Mouse (Mus musculus) heart, embryonic 13.5 days (tissue): ENCODE data around the gene 2310034C09Rik. TPM values are rescaled to one million over a fixed set of nuclear protein-coding genes. Genes with fewer than 3 reads are reported as not detected.
"Not testable (repeated sequence)": the region's sequence is repeated elsewhere in the genome, so short reads cannot be mapped to it uniquely, and the experiment has no call there.

ENCODE experiments used
- ATAC-seq: fragments of 200-750 bp; cut with Nextera tagmentation; 2 replicates; pipeline ENCODE4 v1.8.0; 2017; ENCODE audit warnings: moderate TSS enrichment; ENCODE audit not compliant: insufficient number of reproducible peaks, low FRiP score, low TSS enrichment; ENCODE audit errors: extremely low read depth
- H3K27ac ChIP-seq: fragments of 300-500 bp; sonication (generic); replicated peaks from 2 replicates; pipeline ENCODE4 v1.5.1; 2015; ENCODE audit warnings: moderate library complexity, mild to moderate bottlenecking, inconsistent platforms
- H3K27me3 ChIP-seq: fragments of 300-500 bp; sonication (generic); replicated peaks from 2 replicates; pipeline ENCODE4 v1.6.1; 2015; ENCODE audit warnings: mild to moderate bottlenecking, inconsistent platforms
- H3K36me3 ChIP-seq: fragments of 300-500 bp; sonication (generic); 2 replicates; pipeline ENCODE4 v1.6.1; 2015; ENCODE audit warnings: mild to moderate bottlenecking, inconsistent platforms
- H3K4me1 ChIP-seq: fragments of 300-500 bp; sonication (generic); 2 replicates; pipeline ENCODE4 v1.6.1; 2015; ENCODE audit warnings: inconsistent platforms
- H3K4me2 ChIP-seq: fragments of 300-500 bp; sonication (generic); 2 replicates; pipeline ENCODE4 v1.6.1; 2015; ENCODE audit warnings: inconsistent platforms, mild to moderate bottlenecking, moderate library complexity
- H3K4me3 ChIP-seq: fragments of 300-500 bp; sonication (generic); 2 replicates; pipeline ENCODE4 v1.5.1; 2015; ENCODE audit warnings: moderate library complexity, mild to moderate bottlenecking, inconsistent platforms
- H3K9ac ChIP-seq: fragments of 300-500 bp; sonication (generic); 2 replicates; pipeline ENCODE4 v1.6.1; 2015; ENCODE audit warnings: inconsistent platforms, mild to moderate bottlenecking, moderate library complexity
- H3K9me3 ChIP-seq: fragments of 300-500 bp; sonication (generic); 2 replicates; pipeline ENCODE4 v1.6.1; 2016; ENCODE audit warnings: inconsistent platforms
- WGBS: fragments of 180-500 bp; shearing (Covaris S2); methylation state at CpG from one replicate; pipeline ENCODE4 v1.1.7; 2015; ENCODE audit warnings: mixed read lengths; 5-methylcytosine and 5-hydroxymethylcytosine counted together
- polyA plus RNA-seq: library from polyadenylated mRNA; unstranded; fragments of >200 nt; fragmentation: Nextera tagmentation; extraction: Ambion mirVana; gene quantifications from 2 replicates; pipeline ENCODE4 v1.2.1, GENCODE M21; 2015

The 2310034C09Rik gene
- polyA plus RNA-seq, result not detected in 2 replicates

DNA sequence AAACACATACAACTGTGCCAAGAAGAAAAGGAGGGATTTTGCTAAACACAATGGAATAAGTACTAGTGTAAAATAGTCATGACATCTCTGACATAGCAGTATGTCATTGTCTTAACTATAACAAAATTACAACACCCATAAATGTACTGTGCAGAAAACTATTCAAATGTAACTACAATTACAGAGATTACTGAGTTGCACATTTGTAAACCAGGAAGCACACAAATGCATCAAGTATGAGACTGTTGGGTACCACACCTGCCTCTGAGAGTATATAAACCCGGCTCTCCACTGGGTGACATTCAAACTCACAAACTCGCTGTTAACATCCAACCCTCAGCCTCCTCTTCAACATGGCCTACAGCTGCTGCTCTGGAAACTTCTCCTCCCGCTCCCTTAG, at the start of gene 2310034C09Rik:
Gene 2310034C09Rik, plus strand, starts transcription at position 301 of the 400 bp plus-strand sequence.
- 80% methylated on average over 3 of the region's 3 CpGs for WGBS

DNA sequence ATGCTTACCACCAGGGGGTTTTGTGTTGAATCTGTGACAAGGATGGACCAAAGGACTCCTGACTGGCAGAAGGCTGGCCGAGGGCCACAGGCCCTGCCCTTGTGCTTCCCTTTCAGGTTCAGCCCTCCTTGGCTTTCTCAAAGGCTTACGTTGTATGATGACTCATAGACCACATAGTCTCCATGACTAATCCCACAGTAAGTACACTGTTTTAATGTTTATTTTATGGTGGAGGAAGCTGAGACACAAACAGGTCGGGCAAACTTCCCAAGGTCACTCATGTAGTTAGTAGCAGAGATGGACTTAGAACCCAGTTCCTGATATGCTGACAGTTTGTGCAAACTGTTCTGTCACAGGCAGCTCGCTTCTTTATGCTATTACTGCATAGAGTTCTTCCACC, 47.9 kb upstream of the 2310034C09Rik start:
- no peaks in the 10 kb centered on the region for H3K27me3 ChIP-seq
- no peak for ATAC-seq
- H3K27ac ChIP-seq, result no peak overlapping the region
- WGBS, result 66% methylated on average over 4 of the region's 4 CpGs
- H3K4me3 ChIP-seq, result no peak overlapping the region
- H3K4me2 ChIP-seq, result no peak overlapping the region
- no peak overlapping the region for H3K9ac ChIP-seq
- H3K36me3 ChIP-seq, result no peaks in the 10 kb centered on the region
- H3K4me1 ChIP-seq, result no peaks in the 10 kb centered on the region
- H3K9me3 ChIP-seq, result no peaks in the 10 kb centered on the region

More for the DNA sequence above, at the start of gene 2310034C09Rik:
- not testable (repeated sequence) for H3K4me3 ChIP-seq, H3K27ac ChIP-seq, H3K9me3 ChIP-seq, H3K36me3 ChIP-seq, H3K4me1 ChIP-seq, H3K4me2 ChIP-seq, H3K27me3 ChIP-seq, ATAC-seq, H3K9ac ChIP-seq

DNA sequence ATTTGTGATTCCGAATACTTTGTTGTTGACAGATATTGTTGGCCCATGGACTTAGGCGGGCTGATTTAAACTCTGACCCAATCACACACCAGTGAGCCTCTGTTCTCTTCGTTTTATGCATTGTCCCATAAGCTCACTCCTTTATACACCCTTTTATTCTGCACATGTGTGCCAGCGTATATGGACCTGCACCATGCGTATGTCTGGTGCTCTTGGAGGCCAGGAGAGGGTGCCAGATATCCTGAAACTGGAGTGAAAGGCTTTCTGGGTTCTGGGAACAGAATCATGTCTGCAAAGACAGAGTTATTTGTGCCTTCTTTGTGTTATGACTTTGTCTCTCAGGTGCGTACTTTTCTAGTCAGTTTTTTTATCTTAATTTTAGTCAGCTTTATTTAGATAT, 47.4 kb upstream of the 2310034C09Rik start:
- Histone ChIP-seq H3K4me2 (no peak overlapping the region), H3K27ac (no peak overlapping the region), H3K4me1 (no peaks in the 10 kb centered on the region), H3K36me3 (no peaks in the 10 kb centered on the region), H3K4me3 (no peak overlapping the region), H3K9ac (no peak overlapping the region), H3K27me3 (no peaks in the 10 kb centered on the region), H3K9me3 (no peaks in the 10 kb centered on the region)
- WGBS, result 78% methylated on average over 6 of the region's 6 CpGs
- no peak for ATAC-seq

DNA sequence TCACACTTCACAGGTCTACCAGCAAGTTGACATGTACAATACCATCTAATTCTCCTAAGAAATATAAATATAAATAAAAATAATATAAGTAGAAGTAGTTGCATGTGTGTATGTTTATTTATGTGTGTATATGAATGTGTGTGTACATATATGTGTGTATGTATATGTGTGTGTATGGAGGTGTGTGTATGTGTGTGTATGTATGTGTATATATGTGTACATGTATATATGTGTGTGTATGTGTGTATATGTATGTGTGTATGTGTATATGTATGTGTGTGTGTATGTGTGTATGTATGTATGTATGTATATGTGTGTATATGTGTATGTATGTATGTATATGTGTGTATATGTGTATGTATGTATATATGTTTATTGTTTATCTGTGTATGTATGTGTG, 42.1 kb upstream of the 2310034C09Rik start:
- H3K4me1 ChIP-seq, result no peaks in the 10 kb centered on the region
- no peaks in the 10 kb centered on the region for H3K9me3 ChIP-seq
- no peaks in the 10 kb centered on the region for H3K36me3 ChIP-seq
- no peak overlapping the region for H3K27ac ChIP-seq
- ATAC-seq, result no peak
- no peak overlapping the region for H3K4me3 ChIP-seq
- no peak overlapping the region for H3K4me2 ChIP-seq
- no peak overlapping the region for H3K9ac ChIP-seq
- H3K27me3 ChIP-seq, result no peaks in the 10 kb centered on the region

DNA sequence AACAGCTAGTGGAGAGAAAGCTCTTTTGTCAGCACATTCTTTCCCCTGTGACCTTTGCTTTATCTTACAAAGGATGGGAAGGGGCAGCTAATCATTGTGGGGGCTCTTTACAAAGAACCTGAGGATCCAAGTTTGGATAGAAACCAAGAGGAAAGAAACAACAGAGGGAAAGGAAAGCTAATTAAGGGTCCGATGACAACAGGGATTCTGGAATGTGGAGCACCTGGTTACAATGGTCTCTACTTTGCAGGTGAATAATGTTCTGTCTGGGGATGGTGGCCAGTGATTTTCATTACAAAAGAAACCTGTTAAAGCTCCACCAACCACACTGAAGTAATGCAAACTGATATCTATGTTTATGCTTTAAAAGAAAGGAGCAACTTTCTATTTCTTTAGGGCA, 38.6 kb upstream of the 2310034C09Rik start:
- no peak overlapping the region for H3K27ac ChIP-seq
- no peaks in the 10 kb centered on the region for H3K27me3 ChIP-seq
- no peak overlapping the region for H3K4me2 ChIP-seq
- ATAC-seq, result no peak
- H3K4me3 ChIP-seq, result no peak overlapping the region
- no peak overlapping the region for H3K9ac ChIP-seq
- H3K4me1 ChIP-seq, result no peaks in the 10 kb centered on the region
- 56% methylated on average over 1 of the region's 1 CpGs for WGBS
- H3K36me3 ChIP-seq, result no peaks in the 10 kb centered on the region
- no peaks in the 10 kb centered on the region for H3K9me3 ChIP-seq

DNA sequence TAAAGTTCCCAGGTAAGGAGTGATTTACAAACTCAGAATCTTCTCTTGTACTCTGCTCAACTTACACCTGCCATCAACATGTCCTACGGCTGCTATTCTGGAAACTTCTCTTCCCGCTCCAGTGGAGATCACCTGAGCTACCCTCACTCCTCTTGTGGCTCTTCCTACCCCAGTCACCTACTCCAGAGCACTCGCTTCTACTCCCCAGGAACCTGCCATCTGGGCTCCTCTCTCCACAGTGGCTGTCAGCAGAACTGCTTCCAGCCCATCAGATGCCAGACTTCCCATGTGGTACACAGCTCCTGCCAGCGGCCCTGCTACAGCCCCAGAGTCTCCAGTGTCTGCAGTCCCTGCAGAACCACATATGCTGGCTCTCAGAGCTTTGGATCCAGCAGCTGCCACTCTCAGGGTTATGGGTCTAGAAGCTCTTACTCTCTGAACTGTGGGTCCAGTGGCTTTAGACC, 29.8 kb upstream of the 2310034C09Rik start, which contains the start of gene Krtap13-1:
Gene Krtap13-1, plus strand, starts transcription at position 51 of the 464 bp plus-strand sequence.
- no peak within 1 kb of the TSS for H3K27ac ChIP-seq

DNA sequence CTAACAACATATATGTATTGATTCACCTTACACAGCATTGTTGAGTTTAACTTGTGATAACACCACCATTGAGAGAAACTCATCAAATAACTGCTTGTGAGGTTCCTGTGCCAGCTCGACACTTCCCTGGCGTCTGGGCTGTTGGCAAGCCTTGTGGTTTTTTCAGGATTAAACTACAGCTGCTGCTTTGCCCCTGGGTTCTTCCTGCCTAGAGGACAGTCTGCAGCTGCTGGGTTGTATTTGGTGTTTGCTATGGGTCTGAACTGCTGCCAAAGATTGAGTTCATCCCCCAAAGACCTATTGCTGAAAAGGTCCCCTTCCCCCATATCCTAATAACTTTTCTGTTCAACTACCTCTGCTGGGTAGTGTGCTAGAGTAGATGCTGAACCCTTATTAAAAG, 23.3 kb upstream of the 2310034C09Rik start:
- no peak overlapping the region for H3K4me2 ChIP-seq
- ATAC-seq, result no peak
- 50% methylated on average over 2 of the region's 2 CpGs for WGBS
- no peaks in the 10 kb centered on the region for H3K4me1 ChIP-seq
- no peaks in the 10 kb centered on the region for H3K9me3 ChIP-seq
- no peak overlapping the region for H3K27ac ChIP-seq
- no peaks in the 10 kb centered on the region for H3K36me3 ChIP-seq
- H3K27me3 ChIP-seq, result no peaks in the 10 kb centered on the region
- no peak overlapping the region for H3K4me3 ChIP-seq
- no peak overlapping the region for H3K9ac ChIP-seq

More for the DNA sequence above, 29.8 kb upstream of the 2310034C09Rik start, which contains the start of gene Krtap13-1:
- no peak for ATAC-seq
- no peaks in the 10 kb centered on the region for H3K9me3 ChIP-seq
- H3K27me3 ChIP-seq, result no peaks in the 10 kb centered on the region
- WGBS, result 62% methylated on average over 4 of the region's 4 CpGs
- no peaks in the 10 kb centered on the region for H3K36me3 ChIP-seq
- H3K4me3 ChIP-seq, result no peak within 1 kb of the TSS
- H3K4me1 ChIP-seq, result no peaks in the 10 kb centered on the region
- no peak within 1 kb of the TSS for H3K4me2 ChIP-seq
- H3K9ac ChIP-seq, result no peak within 1 kb of the TSS

DNA sequence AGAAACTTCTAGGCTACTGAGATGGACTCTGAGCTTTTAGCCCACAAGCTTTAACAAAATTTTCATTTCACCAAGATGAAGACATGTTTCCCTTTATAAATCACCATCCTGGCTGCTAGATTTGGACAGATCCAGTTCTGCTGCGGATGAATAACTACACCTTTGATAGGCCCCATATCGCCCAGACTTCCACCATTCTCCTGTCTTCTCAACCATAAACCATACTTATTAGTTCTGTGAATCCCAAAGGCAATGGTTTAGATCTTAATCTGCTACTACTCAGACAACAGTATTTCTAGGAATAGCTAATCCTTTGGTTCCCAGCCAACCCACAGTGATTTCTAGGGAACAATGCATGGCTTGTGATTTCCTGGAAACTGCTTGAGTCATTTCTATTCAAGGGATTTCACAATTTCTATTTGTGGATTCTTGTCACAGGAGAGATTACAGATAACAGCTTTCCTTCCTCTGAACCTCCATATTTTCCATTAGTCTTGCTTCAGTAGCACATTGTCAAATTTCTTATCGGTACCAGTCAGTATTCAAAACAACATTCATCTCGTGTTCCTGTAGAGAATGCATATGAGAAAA, 13.8 kb upstream of the 2310034C09Rik start:
- no peaks in the 10 kb centered on the region for H3K27me3 ChIP-seq
- no peak overlapping the region for H3K4me2 ChIP-seq
- H3K36me3 ChIP-seq, result no peaks in the 10 kb centered on the region
- no peaks in the 10 kb centered on the region for H3K9me3 ChIP-seq
- no peak overlapping the region for H3K27ac ChIP-seq
- no peak overlapping the region for H3K9ac ChIP-seq
- WGBS, result 57% methylated on average over 4 of the region's 4 CpGs
- no peaks in the 10 kb centered on the region for H3K4me1 ChIP-seq
- no peak for ATAC-seq
- no peak overlapping the region for H3K4me3 ChIP-seq

DNA sequence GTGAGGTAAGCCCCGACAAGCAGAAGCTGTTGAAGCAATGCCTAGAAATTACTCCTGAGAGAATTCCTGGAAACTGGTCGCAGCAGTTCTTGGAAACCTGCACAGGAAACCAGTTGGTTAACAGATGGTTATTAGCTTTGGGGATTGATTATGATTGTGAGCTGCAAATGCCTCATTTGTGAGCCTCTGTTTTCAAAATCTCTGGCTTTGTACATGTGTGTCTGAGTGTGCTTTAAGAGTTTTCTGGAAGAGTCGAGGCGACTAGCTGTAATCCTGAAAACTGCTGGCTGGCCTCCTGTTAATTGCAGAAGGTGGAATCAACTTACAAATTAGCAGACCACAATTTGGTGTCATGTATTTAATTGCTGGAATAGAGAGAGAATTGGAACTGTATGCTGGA, 10.7 kb upstream of the 2310034C09Rik start:
- no peaks in the 10 kb centered on the region for H3K4me1 ChIP-seq
- H3K9ac ChIP-seq, result no peak overlapping the region
- no peaks in the 10 kb centered on the region for H3K9me3 ChIP-seq
- H3K4me3 ChIP-seq, result no peak overlapping the region
- no peak overlapping the region for H3K27ac ChIP-seq
- whole genome bisulfite sequencing, result 69% methylated on average over 4 of the region's 4 CpGs
- H3K36me3 ChIP-seq, result no peaks in the 10 kb centered on the region
- no peak overlapping the region for H3K4me2 ChIP-seq
- no peaks in the 10 kb centered on the region for H3K27me3 ChIP-seq
- no peak for ATAC-seq

DNA sequence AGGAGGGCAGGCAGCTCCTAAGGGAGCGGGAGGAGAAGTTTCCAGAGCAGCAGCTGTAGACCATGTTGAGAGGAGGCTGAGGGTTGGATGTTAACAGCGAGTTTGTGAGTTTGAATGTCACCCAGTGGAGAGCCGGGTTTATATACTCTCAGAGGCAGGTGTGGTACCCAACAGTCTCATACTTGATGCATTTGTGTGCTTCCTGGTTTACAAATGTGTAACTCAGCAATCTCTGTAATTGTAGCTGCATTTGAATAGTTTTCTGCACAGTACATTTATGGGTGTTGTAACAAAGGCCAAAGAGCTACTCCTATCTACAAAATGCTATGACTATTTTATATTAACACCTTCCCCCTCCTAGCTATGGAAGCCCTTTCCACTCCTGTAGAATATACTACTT, 7.1 kb upstream of the 2310034C09Rik start, which contains the start of gene Krtap13:
Gene Krtap13, minus strand, starts transcription at position 101 of the 400 bp plus-strand sequence.
- ATAC-seq, result not testable (repeated sequence)

DNA sequence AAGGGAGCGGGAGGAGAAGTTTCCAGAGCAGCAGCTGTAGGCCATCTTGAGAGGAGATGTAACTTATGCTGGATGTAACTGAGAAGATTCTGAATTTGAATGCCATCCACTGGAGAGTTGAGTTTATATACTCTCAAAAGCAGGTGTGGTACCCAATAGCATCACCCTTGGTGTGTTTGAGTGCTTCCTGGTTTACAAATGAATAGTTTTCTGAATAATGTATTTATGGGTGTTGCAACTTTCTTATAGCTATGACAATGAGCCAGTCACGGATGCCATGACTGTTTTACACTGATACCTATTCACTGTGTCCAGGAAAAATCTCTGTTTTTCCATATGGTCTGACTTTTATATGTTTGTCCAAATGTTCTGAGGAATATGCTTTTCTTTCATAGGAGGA, 15.5 kb downstream of the 2310034C09Rik start, which contains the start of gene 2310057N15Rik:
Gene 2310057N15Rik, minus strand, starts transcription at position 101 of the 400 bp plus-strand sequence.
- Histone ChIP-seq H3K27me3 (no peaks in the 10 kb centered on the region), H3K4me2 (no peak within 1 kb of the TSS), H3K4me1 (no peaks in the 10 kb centered on the region), H3K9ac (no peak within 1 kb of the TSS), H3K36me3 (no peaks in the 10 kb centered on the region), H3K27ac (no peak within 1 kb of the TSS), H3K4me3 (no peak within 1 kb of the TSS), H3K9me3 (no peaks in the 10 kb centered on the region)
- WGBS, result 72% methylated on average over 2 of the region's 2 CpGs
- no peak for ATAC-seq

More for the DNA sequence above, 7.1 kb upstream of the 2310034C09Rik start, which contains the start of gene Krtap13:
- H3K27ac ChIP-seq, H3K36me3 ChIP-seq, H3K4me2 ChIP-seq, H3K4me3 ChIP-seq, H3K9me3 ChIP-seq, H3K27me3 ChIP-seq, H3K9ac ChIP-seq, H3K4me1 ChIP-seq: not testable (repeated sequence)
- 74% methylated on average over 3 of the region's 3 CpGs for WGBS

DNA sequence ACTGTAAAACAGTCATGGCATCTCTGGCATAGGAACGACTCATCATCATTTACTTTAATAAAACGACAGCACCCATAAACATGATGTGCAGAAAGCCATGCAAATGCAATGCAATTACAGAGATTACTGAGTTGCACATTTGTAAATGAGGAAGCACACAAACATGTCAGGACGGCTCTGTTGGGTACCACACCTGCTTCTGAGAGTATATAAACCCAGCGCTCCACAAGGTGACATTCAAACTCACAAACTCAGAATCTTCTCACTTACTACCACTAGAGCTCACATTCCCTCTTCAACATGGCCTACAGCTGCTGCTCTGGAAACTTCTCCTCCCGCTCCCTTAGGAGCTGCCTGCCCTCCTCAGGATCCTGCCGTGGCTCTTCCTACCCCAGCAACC, 18.9 kb downstream of the 2310034C09Rik start, which contains the start of gene Gm5965:
Gene Gm5965, plus strand, starts transcription at position 301 of the 400 bp plus-strand sequence.
- H3K4me3 ChIP-seq, result no peak within 1 kb of the TSS
- H3K27ac ChIP-seq, result no peak within 1 kb of the TSS
- H3K9ac ChIP-seq, result no peak within 1 kb of the TSS
- no peaks in the 10 kb centered on the region for H3K4me1 ChIP-seq
- 67% methylated on average over 5 of the region's 6 CpGs for WGBS
- ATAC-seq, result no peak
- no peaks in the 10 kb centered on the region for H3K9me3 ChIP-seq
- no peaks in the 10 kb centered on the region for H3K36me3 ChIP-seq
- H3K27me3 ChIP-seq, result no peaks in the 10 kb centered on the region
- no peak within 1 kb of the TSS for H3K4me2 ChIP-seq
